Mouse (Mus musculus) macrophage (primary cell): ENCODE results near the gene Lrrtm3. TPM values are rescaled to one million over a fixed set of nuclear protein-coding genes. Genes with fewer than 3 reads are reported as not detected.

Source experiments
- H3K27ac ChIP-seq: fragments of 350-480 bp; formaldehyde crosslinking; 2 replicates; pipeline ENCODE4 v1.9.0; 2021
- H3K36me3 ChIP-seq: fragments of 350-480 bp; formaldehyde crosslinking; 2 replicates; pipeline ENCODE4 v1.9.0; 2021; ENCODE audit errors: inconsistent target
- H3K4me3 ChIP-seq: fragments of 350-480 bp; formaldehyde crosslinking; 2 replicates; pipeline ENCODE4 v1.9.0; 2021; ENCODE audit errors: inconsistent target
- H3K79me2 ChIP-seq: fragments of 350-480 bp; formaldehyde crosslinking; 2 replicates; pipeline ENCODE4 v1.9.0; 2021; ENCODE audit errors: inconsistent target
- WGBS: methylation state at CpG from one replicate; pipeline ENCODE4 v1.1.7; 2026; ENCODE audit warnings: inconsistent platforms; ENCODE audit not compliant: missing documents; 5-methylcytosine and 5-hydroxymethylcytosine counted together
- polyA plus RNA-seq: library from polyadenylated mRNA; stranded (reverse); fragments of 250-400 nt; gene quantifications from 3 replicates; pipeline ENCODE4 v1.2.4, GENCODE M21; 2018; ENCODE audit warnings: inconsistent platforms

Gene Lrrtm3
- polyA plus RNA-seq, 1 experiment from 2014 or later = not detected

DNA sequence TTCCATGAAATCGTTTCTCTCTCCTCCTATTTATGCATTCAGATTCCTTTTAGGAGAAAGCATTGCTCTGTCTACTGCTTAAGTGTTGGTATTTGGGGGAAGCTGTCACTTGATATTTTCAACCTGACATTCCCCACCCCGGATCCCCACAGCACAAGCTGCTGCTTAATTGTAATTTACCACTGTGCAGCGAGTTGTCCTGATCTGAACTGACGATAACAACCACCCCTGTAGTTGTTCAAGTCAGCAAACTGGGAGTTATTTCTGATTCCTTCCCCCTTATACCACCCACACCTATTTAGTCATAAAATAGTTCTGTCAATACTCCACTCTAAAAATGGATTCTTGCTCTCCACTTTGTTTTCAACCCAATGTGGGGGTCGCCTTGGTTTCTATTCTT, 95.8 kb downstream of the Lrrtm3 start:
- no peak overlapping the region for H3K27ac ChIP-seq
- WGBS = 75% methylated on average over 5 of the region's 5 CpGs
- H3K79me2 ChIP-seq = no peaks in the 10 kb centered on the region
- no peak overlapping the region for H3K4me3 ChIP-seq
- no peaks in the 10 kb centered on the region for H3K36me3 ChIP-seq

DNA sequence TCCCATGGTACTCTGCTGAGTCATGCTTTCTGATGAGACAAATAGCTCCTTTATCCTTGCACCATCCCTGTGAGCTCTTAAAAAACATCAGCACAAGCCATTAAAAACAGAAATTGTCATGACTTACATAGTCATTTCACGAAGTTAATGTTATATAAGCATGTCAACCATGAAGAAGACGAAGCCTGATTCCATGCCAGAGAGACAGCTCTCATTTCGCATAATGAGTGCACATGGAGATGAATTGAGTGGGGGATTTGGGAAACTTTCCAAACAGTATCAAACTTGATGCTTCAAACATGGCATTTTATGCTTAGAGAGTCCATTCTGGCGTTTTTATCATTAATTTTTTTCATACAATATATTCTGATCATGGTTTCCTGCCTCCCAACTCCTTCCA, 104.5 kb downstream of the Lrrtm3 start:
- no peaks in the 10 kb centered on the region for H3K79me2 ChIP-seq
- 79% methylated on average over 4 of the region's 4 CpGs for WGBS
- no peak overlapping the region for H3K27ac ChIP-seq
- H3K4me3 ChIP-seq = no peak overlapping the region
- H3K36me3 ChIP-seq = no peaks in the 10 kb centered on the region

DNA sequence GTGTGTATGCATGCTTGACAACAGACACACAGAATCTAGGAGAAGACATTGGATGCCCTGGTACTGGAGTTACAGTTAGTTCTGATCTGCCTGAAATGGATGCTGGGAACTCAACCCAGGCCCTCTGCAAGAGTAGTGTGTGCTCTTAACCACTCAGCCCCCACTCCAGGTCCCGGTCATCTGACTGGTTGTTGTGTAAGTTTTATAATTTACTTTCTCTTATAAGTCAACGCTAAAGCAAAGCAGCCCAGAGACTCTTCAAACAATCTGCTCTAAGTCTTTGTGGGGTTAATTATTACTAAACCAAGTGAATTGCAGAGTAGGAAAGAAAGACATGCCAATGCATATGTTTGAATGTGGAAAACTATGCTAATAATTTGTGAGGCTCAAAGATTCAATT, 110.7 kb downstream of the Lrrtm3 start:
- no peaks in the 10 kb centered on the region for H3K79me2 ChIP-seq
- H3K36me3 ChIP-seq = no peaks in the 10 kb centered on the region
- WGBS = 95% methylated on average over 2 of the region's 2 CpGs
- no peak overlapping the region for H3K4me3 ChIP-seq
- H3K27ac ChIP-seq = no peak overlapping the region

GRCm38 (mm10) chr10:63978969-63979368, 111.1 kb downstream of the Lrrtm3 start:
- no peak overlapping the region for H3K27ac ChIP-seq
- no peaks in the 10 kb centered on the region for H3K36me3 ChIP-seq
- no peaks in the 10 kb centered on the region for H3K79me2 ChIP-seq
- no peak overlapping the region for H3K4me3 ChIP-seq
- 72% methylated on average over 5 of the region's 5 CpGs for WGBS

GRCm38 (mm10) chr10:63978535-63978934, 111.5 kb downstream of the Lrrtm3 start:
- Histone ChIP-seq H3K4me3 (no peak overlapping the region), H3K79me2 (no peaks in the 10 kb centered on the region), H3K36me3 (no peaks in the 10 kb centered on the region), H3K27ac (no peak overlapping the region)
- 50% methylated on average over 3 of the region's 3 CpGs for WGBS

- no peak overlapping the region for H3K27ac ChIP-seq
- H3K36me3 ChIP-seq = no peaks in the 10 kb centered on the region
- no peak overlapping the region for H3K4me3 ChIP-seq
- 73% methylated on average over 11 of the region's 11 CpGs for WGBS
- H3K79me2 ChIP-seq = no peaks in the 10 kb centered on the region
These were observed 112.0 kb downstream of the Lrrtm3 start for GRCm38 (mm10) chr10:63978101-63978500.

DNA sequence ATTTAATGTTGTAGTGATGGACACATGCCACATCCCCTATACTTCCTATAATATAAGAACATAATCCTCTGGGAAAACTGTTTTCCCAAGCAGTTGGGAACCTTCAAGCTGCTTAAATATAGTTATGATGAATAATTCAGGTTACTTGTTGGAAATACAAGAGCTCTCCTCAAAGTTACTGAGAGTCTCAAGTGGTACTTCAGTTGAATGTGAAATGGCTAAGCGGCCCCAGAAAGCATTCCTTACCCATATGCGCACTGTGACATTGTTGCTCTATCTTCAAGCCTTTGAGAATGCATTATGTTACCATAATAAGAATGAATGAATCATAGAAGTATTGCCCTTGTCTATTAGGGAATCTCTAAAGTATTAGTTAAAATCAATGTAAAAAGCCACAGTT, 117.8 kb downstream of the Lrrtm3 start:
- no peak overlapping the region for H3K27ac ChIP-seq
- H3K4me3 ChIP-seq = no peak overlapping the region
- H3K79me2 ChIP-seq = no peaks in the 10 kb centered on the region
- no peaks in the 10 kb centered on the region for H3K36me3 ChIP-seq
- 92% methylated on average over 2 of the region's 2 CpGs for WGBS

GRCm38 (mm10) chr10:63954308-63954930, 135.7 kb downstream of the Lrrtm3 start:
- no peaks in the 10 kb centered on the region for H3K36me3 ChIP-seq
- H3K4me3 ChIP-seq = no peak overlapping the region
- no peaks in the 10 kb centered on the region for H3K79me2 ChIP-seq
- H3K27ac ChIP-seq = no peak overlapping the region
- WGBS = 31% methylated on average over 6 of the region's 7 CpGs

GRCm38 (mm10) chr10:63951481-63951880, 138.6 kb downstream of the Lrrtm3 start:
- no peak overlapping the region for H3K4me3 ChIP-seq
- no peak overlapping the region for H3K27ac ChIP-seq
- no peaks in the 10 kb centered on the region for H3K36me3 ChIP-seq
- no peaks in the 10 kb centered on the region for H3K79me2 ChIP-seq
- WGBS = 90% methylated on average over 1 of the region's 1 CpGs

- no peak overlapping the region for H3K4me3 ChIP-seq
- no peak overlapping the region for H3K27ac ChIP-seq
- H3K36me3 ChIP-seq = no peaks in the 10 kb centered on the region
- WGBS = 60% methylated on average over 8 of the region's 8 CpGs
- no peaks in the 10 kb centered on the region for H3K79me2 ChIP-seq
These were observed 139.2 kb downstream of the Lrrtm3 start for GRCm38 (mm10) chr10:63950867-63951266.

- H3K4me3 ChIP-seq = no peak overlapping the region
- no peaks in the 10 kb centered on the region for H3K36me3 ChIP-seq
- no peak overlapping the region for H3K27ac ChIP-seq
- WGBS = 89% methylated on average over 4 of the region's 4 CpGs
- no peaks in the 10 kb centered on the region for H3K79me2 ChIP-seq
These were observed 142.8 kb downstream of the Lrrtm3 start for GRCm38 (mm10) chr10:63947266-63947665.

GRCm38 (mm10) chr10:63945534-63945933, 144.5 kb downstream of the Lrrtm3 start:
- Histone ChIP-seq H3K79me2 (no peaks in the 10 kb centered on the region), H3K36me3 (no peaks in the 10 kb centered on the region), H3K27ac (no peak overlapping the region), H3K4me3 (no peak overlapping the region)
- 81% methylated on average over 3 of the region's 3 CpGs for WGBS

DNA sequence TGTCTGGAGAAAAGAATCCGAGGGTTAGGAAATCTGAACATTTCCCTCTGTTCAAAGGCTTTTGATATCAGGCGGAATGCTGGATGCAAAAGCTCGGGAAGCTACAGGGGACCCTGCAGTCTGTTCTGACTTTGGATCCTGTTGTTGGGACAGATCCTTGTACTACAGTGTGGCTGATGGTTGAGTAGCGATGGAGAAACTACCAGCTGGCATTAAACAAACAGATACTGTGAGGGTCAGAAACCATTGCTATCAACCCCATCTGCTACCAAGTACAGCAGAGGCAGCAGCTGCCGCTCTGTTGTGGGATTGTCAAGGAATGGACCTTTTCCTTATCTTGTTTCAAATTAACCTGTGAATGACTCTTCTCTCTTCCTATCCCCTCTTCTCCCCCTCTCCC, 156.1 kb downstream of the Lrrtm3 start:
- no peak overlapping the region for H3K27ac ChIP-seq
- WGBS = 81% methylated on average over 5 of the region's 5 CpGs
- H3K36me3 ChIP-seq = no peaks in the 10 kb centered on the region
- H3K4me3 ChIP-seq = no peak overlapping the region
- H3K79me2 ChIP-seq = no peaks in the 10 kb centered on the region

- no peak within 1 kb of the TSS for H3K4me3 ChIP-seq
- H3K79me2 ChIP-seq = no peaks in the 10 kb centered on the region
- no peaks in the 10 kb centered on the region for H3K36me3 ChIP-seq
- H3K27ac ChIP-seq = no peak within 1 kb of the TSS
These were observed 162.7 kb downstream of the Lrrtm3 start, which contains the start of gene Gm10118 for GRCm38 (mm10) chr10:63927334-63927733. TSS of gene Gm10118 (minus strand) at chr10:63927434.

GRCm38 (mm10) chr10:63908878-63909277, 181.2 kb downstream of the Lrrtm3 start:
- H3K36me3 ChIP-seq = no peaks in the 10 kb centered on the region
- H3K4me3 ChIP-seq = no peak overlapping the region
- H3K79me2 ChIP-seq = no peaks in the 10 kb centered on the region
- H3K27ac ChIP-seq = no peak overlapping the region

DNA sequence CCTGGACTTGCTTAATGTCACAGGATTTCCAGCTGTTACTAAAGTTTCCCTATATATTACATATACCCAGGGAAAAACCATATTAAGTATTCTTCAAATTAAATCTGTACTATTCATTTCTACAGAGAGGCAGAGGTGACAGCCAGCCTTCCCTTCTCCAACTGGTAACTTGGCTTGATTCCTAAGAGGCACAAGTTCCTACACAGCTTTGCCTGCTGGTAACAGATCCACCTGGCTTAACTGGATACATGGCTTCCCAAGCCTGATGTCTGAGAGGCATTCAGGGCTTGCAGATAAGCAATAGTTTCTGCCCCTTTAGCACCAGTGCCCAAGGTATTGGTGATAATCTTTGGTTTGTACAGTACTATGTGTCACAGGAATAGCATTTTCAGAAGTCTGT, 190.2 kb downstream of the Lrrtm3 start:
- no peaks in the 10 kb centered on the region for H3K79me2 ChIP-seq

More for the DNA sequence above, 190.2 kb downstream of the Lrrtm3 start:
- no peak overlapping the region for H3K4me3 ChIP-seq
- no peak overlapping the region for H3K27ac ChIP-seq
- no peaks in the 10 kb centered on the region for H3K36me3 ChIP-seq
